In genomic region chr13:34195676-34196075, GRCm38 (mm10) we compare ENCODE assay signal across 20 mouse cellular contexts. TPM values are rescaled to one million over a fixed set of nuclear protein-coding genes. Genes with fewer than 3 reads are reported as not detected.
DNase-seq lines count a peak whose midpoint lies in the region; TF ChIP-seq lines count a peak whose summit lies in the region.
"Had no signal": no experiment of that assay in that cellular context is flagged by ENCODE, and none has a peak within 500 bp of the region (broad histone marks: within the 10 kb centered on the region; RNA-seq: fewer than 3 reads in every experiment).

No protein-coding gene starts in this region.

- H3K36me3 ChIP-seq in MEL (ENCODE audit: control insufficient read depth in 1 of 2, insufficient read depth in 2 of 2, low read length in 2 of 2), result peaks cover 0 to 12% of the 10 kb centered on the region in 2 experiments; a peak in 2 of 4 replicates
- H3K36me3 ChIP-seq: embryonic facial prominence, embryonic 15.5 days had no signal

- H3K9ac ChIP-seq in MEL (ENCODE audit: control insufficient read depth, low read depth, low read length, poor library complexity, severe bottlenecking), result no peak overlapping the region
- H3K9ac ChIP-seq: embryonic facial prominence, embryonic 12.5 days; embryonic facial prominence, embryonic 15.5 days; forebrain, postnatal 0 days; hindbrain, embryonic 12.5 days; hindbrain, embryonic 15.5 days had no signal

- TF ChIP-seq POLR2A in MEL (IDR thresholded peaks at IDR 0.05; ENCODE audit: control insufficient read depth in 1 of 2, insufficient read depth in 1 of 2, low read depth in 1 of 2, low read length in 2 of 2, poor library complexity in 1 of 2), result no peak

- H3K9me3 ChIP-seq in MEL (replicated peaks; ENCODE audit: insufficient read depth, low read length), result no peaks in the 10 kb centered on the region
- H3K9me3 ChIP-seq: embryonic facial prominence, embryonic 12.5 days; embryonic facial prominence, embryonic 15.5 days; G1E; hindbrain, embryonic 12.5 days; hindbrain, embryonic 15.5 days had no signal

- no peak for TF ChIP-seq CTCF in gastrocnemius, adult 2 months (IDR thresholded peaks at IDR 0.05)
- no peak for TF ChIP-seq CTCF in MEL (IDR thresholded peaks at IDR 0.05 in 2 of 3, conservative IDR thresholded peaks at IDR 0.05 in 1 of 3; ENCODE audit: control insufficient read depth in 1 of 3, insufficient read depth in 1 of 3, low read depth in 2 of 3, low read length in 3 of 3, poor library complexity in 1 of 3, severe bottlenecking in 1 of 3)

- intact Hi-C loops in gastrocnemius, adult 2 months (cut with DNase I), result no loop called here

- H3K4me3 ChIP-seq in gastrocnemius, adult 2 months, result no peak overlapping the region
- H3K4me3 ChIP-seq in MEL (ENCODE audit: control insufficient read depth in 1 of 2, insufficient read depth in 1 of 2, low read depth in 2 of 2, low read length in 2 of 2), result no peak overlapping the region
- H3K4me3 ChIP-seq: embryonic facial prominence, embryonic 12.5 days; embryonic facial prominence, embryonic 15.5 days; hindbrain, embryonic 12.5 days; hindbrain, embryonic 15.5 days had no signal

- H3K27ac ChIP-seq in gastrocnemius, adult 2 months, result 0 out of 2 replicates have a peak overlapping the region, but pooled peaks have one; percentile 32
- H3K27ac ChIP-seq in MEL (ENCODE audit: control insufficient read depth, low read depth, low read length), result no peak overlapping the region
- H3K27ac ChIP-seq: embryonic facial prominence, embryonic 12.5 days; embryonic facial prominence, embryonic 15.5 days; hindbrain, embryonic 12.5 days; hindbrain, embryonic 15.5 days had no signal

- no peak for TF ChIP-seq RAD21 in MEL (IDR thresholded peaks at IDR 0.05; ENCODE audit: low read depth, low read length)

- no peaks in the 10 kb centered on the region for H3K27me3 ChIP-seq in MEL (ENCODE audit: control insufficient read depth in 1 of 2, insufficient read depth in 2 of 2, low read length in 2 of 2)
- H3K27me3 ChIP-seq: CH12.LX; embryonic facial prominence, embryonic 12.5 days; embryonic facial prominence, embryonic 15.5 days; hindbrain, embryonic 12.5 days; hindbrain, embryonic 15.5 days had no signal

- H3K4me1 ChIP-seq in MEL (ENCODE audit: control insufficient read depth in 1 of 2, insufficient read depth in 2 of 2, low read length in 2 of 2), result no peaks in the 10 kb centered on the region
- H3K4me1 ChIP-seq: embryonic facial prominence, embryonic 12.5 days; embryonic facial prominence, embryonic 15.5 days had no signal

- no peaks in the 10 kb centered on the region for H3K79me2 ChIP-seq in MEL (ENCODE audit: control insufficient read depth, insufficient read depth, low read length, poor library complexity)

- DNase-seq in cerebellum, adult 9-11 months, result peak; percentile 10
- no peak for DNase-seq in cerebellum, postnatal 36 days
- DNase-seq in gastrocnemius, adult 2 months, result no peak
- no peak for DNase-seq in gastrocnemius, adult 18-20 months (ENCODE audit: low spot score)
- DNase-seq in MEL (ENCODE audit: low read depth, low spot score), result no peak
- DNase-seq in skeletal muscle tissue, adult 2 months (ENCODE audit: low read depth, low spot score), result peak; percentile 30
- DNase-seq in adrenal gland, adult 8-10 months, result no peak
- DNase-seq: adrenal gland, adult 2 months; adrenal gland, postnatal 25 days; B cell, adult 2 months; cerebellum, postnatal 14 days; forebrain, postnatal 0 days; gastrocnemius, postnatal 14 days; heart, adult 11 months had no signal

- no peak for TF ChIP-seq EP300 in MEL (IDR thresholded peaks at IDR 0.05; ENCODE audit: low read depth in 1 of 2, low read length in 2 of 2)

TF ChIP-seq in MEL, 35 proteins besides CTCF, POLR2A, EP300 and RAD21:
- TF ChIP-seq E2F4 (IDR thresholded peaks at IDR 0.05; ENCODE audit: borderline replicate concordance, low read depth, low read length), result no peak
- peak; percentile 78 for TF ChIP-seq ZKSCAN1 (IDR thresholded peaks at IDR 0.05; ENCODE audit: low read depth, low read length)
- no peak for TF ChIP-seq CHD2 (IDR thresholded peaks at IDR 0.05; ENCODE audit: low read length)

RNA-seq across cellular contexts. Expression of gene Psmg4, which starts 32.9 kb away (rescaled TPM):
- total RNA-seq in gastrocnemius, adult 2 months (2021), result 10 to 100 TPM; 13.6 to 14.4 TPM
- total RNA-seq in gastrocnemius, adult 18-20 months (2021), result 10 to 100 TPM; 14.8 to 23.0 TPM
- 146 and 161 TPM in 2 replicates for total RNA-seq in MEL (2012; rRNA removed)
- polyA plus RNA-seq in MEL (2012; ENCODE audit: insufficient read depth in 1 of 2, insufficient read length in 2 of 2, low read depth in 1 of 2, low replicate concordance in 2 of 2, missing spikeins in 1 of 2), result 100 to 1,000 TPM in 1 of 2 experiments, not detected in 1; 121 TPM
- total RNA-seq in adrenal gland, adult 8-10 months (2022), result 10 to 100 TPM; 28.6 to 39.3 (median 31.2) TPM

Comparison
In these comparisons a context has a peak if more than half of its experiments do, and no peak if none do; other contexts are left out.
1. DNase-seq: peak in cerebellum, adult 9-11 months (single experiment) and skeletal muscle tissue, adult 2 months (single experiment); none in cerebellum, postnatal 36 days (0 of 2), gastrocnemius, adult 2 months (single experiment), gastrocnemius, adult 18-20 months (single experiment), MEL (single experiment) and adrenal gland, adult 8-10 months (single experiment).